Mouse (Mus musculus) intestine, embryonic 16.5 days (tissue): ENCODE measurements around the gene Resf1. TPM values are rescaled to one million over a fixed set of nuclear protein-coding genes. Genes with fewer than 3 reads are reported as not detected.
A peak's percentile ranks its signal among the peaks of the same experiment; 100 is the strongest.
"Not testable (repeated sequence)": the region's sequence is repeated elsewhere in the genome, so short reads cannot be mapped to it uniquely, and the experiment has no call there.

Experiments
- ATAC-seq: fragments of 200-750 bp; cut with Nextera tagmentation; 2 replicates; pipeline ENCODE4 v1.8.0; 2017; ENCODE audit warnings: moderate TSS enrichment, moderate library complexity
- H3K27ac ChIP-seq: fragments of 300-500 bp; sonication (generic); 2 replicates; pipeline ENCODE4 v1.5.1; 2014; ENCODE audit warnings: mild to moderate bottlenecking, low read length
- H3K27me3 ChIP-seq: fragments of 300-500 bp; sonication (generic); replicated peaks from 2 replicates; pipeline ENCODE4 v1.6.1; 2014; ENCODE audit warnings: low read length, control low read depth, mixed read lengths; ENCODE audit not compliant: control insufficient read depth, insufficient read depth
- H3K36me3 ChIP-seq: fragments of 300-500 bp; sonication (generic); 2 replicates; pipeline ENCODE4 v1.6.1; 2014; ENCODE audit warnings: low read length, control low read depth; ENCODE audit not compliant: control insufficient read depth, insufficient read depth
- H3K4me1 ChIP-seq: fragments of 300-500 bp; sonication (generic); 2 replicates; pipeline ENCODE4 v1.6.1; 2014; ENCODE audit warnings: low read length, control low read depth, mixed read lengths; ENCODE audit not compliant: control insufficient read depth, insufficient read depth
- H3K4me2 ChIP-seq: fragments of 300-500 bp; sonication (generic); 2 replicates; pipeline ENCODE4 v1.6.1; 2014; ENCODE audit warnings: low read depth, low read length, control low read depth
- H3K4me3 ChIP-seq: fragments of 300-500 bp; sonication (generic); 2 replicates; pipeline ENCODE4 v1.5.1; 2014; ENCODE audit warnings: mild to moderate bottlenecking, low read length
- H3K9ac ChIP-seq: fragments of 300-500 bp; sonication (generic); 2 replicates; pipeline ENCODE4 v1.6.1; 2014; ENCODE audit warnings: low read depth, low read length
- H3K9me3 ChIP-seq: fragments of 300-500 bp; sonication (generic); 2 replicates; pipeline ENCODE4 v1.6.1; 2016; ENCODE audit warnings: low read length, control low read depth; ENCODE audit not compliant: control insufficient read depth
- WGBS: fragments of 180-500 bp; shearing (Covaris S2); extraction: QIAGEN DNeasy Blood & Tissue Kit; methylation state at CpG from one replicate; pipeline ENCODE4 v1.1.7; 2014; 5-methylcytosine and 5-hydroxymethylcytosine counted together
- polyA plus RNA-seq: library from polyadenylated mRNA; unstranded; fragments of >200 nt; fragmentation: Nextera tagmentation; extraction: Ambion mirVana; gene quantifications from 2 replicates; pipeline ENCODE4 v1.2.1, GENCODE M21; 2015

The Resf1 gene
- polyA plus RNA-seq, 1 experiment from 2014 or later, result 30.5 TPM

GRCm38 (mm10) chr6:149362533-149362932, 53.3 kb downstream of the Resf1 start:
- H3K36me3 ChIP-seq, H3K9me3 ChIP-seq, H3K4me1 ChIP-seq, H3K4me3 ChIP-seq, H3K9ac ChIP-seq, H3K27me3 ChIP-seq, H3K27ac ChIP-seq, ATAC-seq, H3K4me2 ChIP-seq: not testable (repeated sequence)
- WGBS, result 97% methylated on average over 20 of the region's 20 CpGs

DNA sequence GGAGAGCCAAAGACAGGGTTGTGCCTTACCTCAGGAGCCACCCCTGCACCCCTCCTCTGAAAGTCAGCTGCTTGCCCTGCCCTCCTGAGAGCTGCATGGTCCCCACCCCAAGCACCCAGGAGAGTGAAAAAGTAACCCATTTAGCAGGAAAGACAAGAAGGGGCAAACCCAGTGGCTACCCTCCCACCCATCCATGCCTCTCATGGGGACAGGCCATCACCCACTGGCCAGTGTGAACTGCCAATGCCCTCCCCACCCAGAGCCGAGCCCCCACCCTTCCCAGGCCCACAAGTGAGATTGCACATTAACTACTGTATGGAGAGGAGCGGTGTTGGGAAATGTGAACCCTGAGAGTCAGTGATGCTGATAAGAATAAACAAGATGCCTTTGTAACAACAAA, 56.8 kb downstream of the Resf1 start:
- H3K27me3 ChIP-seq, H3K27ac ChIP-seq, H3K4me3 ChIP-seq, H3K36me3 ChIP-seq, H3K4me2 ChIP-seq, H3K9me3 ChIP-seq, H3K4me1 ChIP-seq, ATAC-seq, H3K9ac ChIP-seq: not testable (repeated sequence)
- WGBS, result 63% methylated on average over 2 of the region's 2 CpGs

GRCm38 (mm10) chr6:149366403-149366802, 57.2 kb downstream of the Resf1 start:
- no peak for ATAC-seq
- no peak overlapping the region for H3K4me2 ChIP-seq
- H3K9ac ChIP-seq, result no peak overlapping the region
- 82% methylated on average over 2 of the region's 2 CpGs for WGBS
- no peaks in the 10 kb centered on the region for H3K36me3 ChIP-seq
- no peaks in the 10 kb centered on the region; the same call in 1 of the 2 replicates for H3K9me3 ChIP-seq
- H3K4me1 ChIP-seq, result no peaks in the 10 kb centered on the region
- H3K4me3 ChIP-seq, result no peak overlapping the region
- no peak overlapping the region for H3K27ac ChIP-seq
- H3K27me3 ChIP-seq, result no peaks in the 10 kb centered on the region

GRCm38 (mm10) chr6:149374986-149375457, 65.8 kb downstream of the Resf1 start:
- no peaks in the 10 kb centered on the region for H3K36me3 ChIP-seq
- no peaks in the 10 kb centered on the region for H3K4me1 ChIP-seq
- WGBS, result 46% methylated on average over 2 of the region's 2 CpGs
- no peak overlapping the region for H3K4me2 ChIP-seq
- ATAC-seq, result peak; percentile 82
- no peak overlapping the region for H3K4me3 ChIP-seq
- no peak overlapping the region for H3K27ac ChIP-seq
- no peaks in the 10 kb centered on the region for H3K27me3 ChIP-seq
- no peak overlapping the region for H3K9ac ChIP-seq
- H3K9me3 ChIP-seq, result no peaks in the 10 kb centered on the region

DNA sequence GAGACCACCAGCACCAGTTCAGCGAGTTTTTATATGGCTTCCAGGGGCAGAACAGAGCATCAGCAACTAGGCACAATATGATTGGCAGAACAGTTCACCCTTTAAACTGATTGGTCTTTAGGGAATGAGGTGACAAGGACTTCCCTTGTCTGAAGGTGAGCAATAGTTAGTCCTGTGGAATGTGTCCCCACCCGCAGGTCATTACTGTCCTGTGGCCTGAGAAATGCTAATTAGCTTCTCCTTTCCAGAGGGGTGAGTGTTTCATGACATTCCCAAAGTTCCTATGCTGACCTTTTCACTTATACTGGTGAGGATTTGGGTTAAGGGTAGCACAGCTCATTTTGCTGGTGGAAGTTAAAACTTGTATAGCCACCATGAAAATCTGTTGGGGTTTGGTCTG, 74.3 kb downstream of the Resf1 start:
- Histone ChIP-seq H3K27me3 (no peaks in the 10 kb centered on the region), H3K4me1 (no peaks in the 10 kb centered on the region), H3K4me2 (no peak overlapping the region), H3K4me3 (no peak overlapping the region), H3K9ac (no peak overlapping the region), H3K36me3 (no peaks in the 10 kb centered on the region), H3K9me3 (no peaks in the 10 kb centered on the region), H3K27ac (no peak overlapping the region)
- no peak for ATAC-seq
- WGBS, result 80% methylated on average over 2 of the region's 2 CpGs

Other genes starting within 250 kb of the Resf1 start
- gene Dennd5b, start 207.7 kb upstream of the Resf1 start, polyA plus RNA-seq, result 7.4 and 9.1 TPM in 2 replicates
- gene Gm10203, start 179.2 kb upstream of the Resf1 start, polyA plus RNA-seq, result not detected in 2 replicates
- gene Etfbkmt, start 169.6 kb upstream of the Resf1 start, polyA plus RNA-seq, result 16.1 and 17.1 TPM in 2 replicates
- 20.4 and 21.7 TPM in 2 replicates for gene Amn1, start 120.7 kb upstream of the Resf1 start, polyA plus RNA-seq
- 10.9 and 11.4 TPM in 2 replicates for gene Bicd1, start 99.5 kb downstream of the Resf1 start, polyA plus RNA-seq